Mouse (Mus musculus) A20 (cell line): ENCODE measurements around the gene Midn.

Experiments used
- DNase-seq: peaks from one replicate; pipeline ENCODE4 v3.0.0-alpha.2; 2011; ENCODE audit warnings: low read depth, low spot score

The Midn gene

DNA sequence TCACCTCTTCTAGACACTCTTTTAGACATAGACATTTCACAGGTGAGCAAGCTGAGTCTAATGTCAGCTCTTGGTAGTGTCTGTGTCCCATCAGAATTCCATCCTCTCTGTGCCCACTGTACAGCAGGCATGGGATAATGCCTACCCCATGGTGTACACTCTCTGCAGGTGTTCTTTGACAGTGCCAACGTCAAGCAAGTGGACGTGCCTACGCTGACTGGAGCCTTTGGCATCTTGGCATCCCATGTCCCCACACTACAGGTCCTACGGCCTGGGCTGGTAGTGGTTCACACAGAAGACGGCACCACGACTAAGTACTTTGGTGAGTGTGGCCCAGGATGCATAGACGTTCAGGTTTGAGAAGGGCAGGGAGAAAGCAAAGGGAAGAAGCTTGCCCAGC is 4.4 kb upstream of the Midn start:
- DNase-seq, result no peak

DNA sequence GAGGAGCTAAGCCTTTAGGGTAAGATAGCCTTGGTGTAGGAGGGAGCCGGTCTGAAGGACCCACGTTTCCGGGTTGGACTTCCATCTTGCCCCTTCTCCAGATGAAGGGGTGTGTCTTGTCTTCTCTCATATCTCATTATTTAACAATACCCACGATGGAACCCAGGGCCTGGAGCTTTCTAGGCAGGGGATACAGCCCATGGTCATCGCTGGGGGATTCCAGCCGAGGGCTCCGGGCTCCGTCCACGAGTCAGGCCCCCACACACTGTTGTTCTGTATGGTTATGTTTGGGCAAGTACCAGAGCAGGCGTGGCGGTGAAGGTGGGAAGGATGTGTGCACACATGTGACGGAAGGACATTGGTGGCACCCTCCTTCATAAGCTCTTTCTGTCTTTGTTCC is 3.9 kb upstream of the Midn start:
- DNase-seq, result no peak

DNA sequence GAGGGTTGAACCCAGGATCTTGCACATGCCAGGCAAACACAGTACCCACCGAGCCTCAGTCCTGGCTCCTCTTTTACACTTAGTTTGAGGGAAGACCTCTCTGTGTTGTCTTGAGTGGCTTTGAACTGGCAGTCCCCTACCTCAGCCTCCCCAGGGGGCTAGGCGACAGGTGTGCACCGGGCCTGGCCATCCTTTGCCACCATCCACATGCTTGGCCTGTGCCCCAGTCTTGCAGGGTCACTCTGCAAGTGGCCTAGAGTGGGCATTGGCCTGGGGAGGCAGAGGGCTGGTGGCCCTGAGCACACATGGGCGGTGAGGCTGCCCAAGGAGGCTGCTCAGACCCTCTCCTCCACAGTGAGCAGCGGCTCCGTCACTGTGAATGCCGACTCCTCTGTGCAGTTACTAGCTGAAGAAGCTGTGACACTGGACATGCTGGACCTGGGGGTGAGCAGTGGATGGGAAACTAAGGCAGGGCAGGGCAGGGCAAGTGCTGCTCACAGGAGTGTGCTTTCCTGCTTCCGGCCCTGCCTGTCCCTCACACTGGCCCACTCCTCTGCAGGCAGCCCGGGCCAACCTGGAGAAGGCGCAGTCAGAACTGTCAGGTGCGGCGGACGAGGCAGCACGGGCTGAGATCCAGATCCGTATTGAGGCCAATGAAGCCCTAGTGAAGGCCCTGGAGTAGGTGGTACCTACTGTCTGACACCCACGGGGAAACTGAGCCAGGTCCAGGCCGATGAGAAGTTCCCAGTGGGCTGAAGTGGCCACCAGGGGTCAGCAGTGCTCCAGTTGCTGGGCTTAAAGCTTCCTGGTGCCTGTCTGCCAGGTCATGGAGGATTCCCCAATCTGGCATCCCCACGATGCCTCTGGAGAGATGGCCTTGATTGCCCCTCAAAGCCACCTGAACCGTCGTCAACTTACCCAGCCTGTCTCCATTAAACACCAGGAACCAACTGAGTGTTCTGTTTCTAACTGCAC is 2.9 kb upstream of the Midn start:
- DNase-seq, result peak; percentile 55

GRCm38 (mm10) chr10:80145896-80146295 is 2.2 kb upstream of the Midn start:
- DNase-seq, result no peak

GRCm38 (mm10) chr10:80146568-80147011 is 1.5 kb upstream of the Midn start:
- DNase-seq, result no peak

DNA sequence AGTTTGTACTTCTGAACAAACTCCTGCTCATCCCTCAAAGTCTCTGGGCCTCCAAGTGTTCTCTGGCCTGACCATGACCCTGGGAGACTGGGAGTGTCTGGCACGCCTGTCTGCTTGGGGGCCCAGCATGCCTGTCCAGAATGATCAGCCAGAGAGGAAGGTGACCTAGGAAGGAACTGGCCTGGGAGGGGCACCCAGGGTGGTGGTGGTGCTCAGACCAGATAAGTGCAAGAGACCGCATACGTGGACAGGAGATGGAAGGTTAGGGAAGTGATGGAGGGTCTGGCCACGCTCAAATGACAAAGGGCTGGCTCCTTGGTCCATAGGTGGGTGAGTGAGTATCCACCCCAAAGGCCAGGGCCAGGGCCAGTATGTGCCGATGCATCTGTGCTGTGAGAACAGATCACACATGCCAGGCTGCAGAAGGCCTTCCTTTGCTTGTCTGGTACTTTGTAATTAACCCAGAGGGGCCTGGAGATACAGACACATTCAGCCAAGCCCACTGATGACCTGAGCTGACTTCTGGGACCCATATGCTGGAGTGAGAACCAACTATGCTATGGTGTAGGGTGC is 840 bp upstream of the Midn start:
- DNase-seq, result no peak

DNA sequence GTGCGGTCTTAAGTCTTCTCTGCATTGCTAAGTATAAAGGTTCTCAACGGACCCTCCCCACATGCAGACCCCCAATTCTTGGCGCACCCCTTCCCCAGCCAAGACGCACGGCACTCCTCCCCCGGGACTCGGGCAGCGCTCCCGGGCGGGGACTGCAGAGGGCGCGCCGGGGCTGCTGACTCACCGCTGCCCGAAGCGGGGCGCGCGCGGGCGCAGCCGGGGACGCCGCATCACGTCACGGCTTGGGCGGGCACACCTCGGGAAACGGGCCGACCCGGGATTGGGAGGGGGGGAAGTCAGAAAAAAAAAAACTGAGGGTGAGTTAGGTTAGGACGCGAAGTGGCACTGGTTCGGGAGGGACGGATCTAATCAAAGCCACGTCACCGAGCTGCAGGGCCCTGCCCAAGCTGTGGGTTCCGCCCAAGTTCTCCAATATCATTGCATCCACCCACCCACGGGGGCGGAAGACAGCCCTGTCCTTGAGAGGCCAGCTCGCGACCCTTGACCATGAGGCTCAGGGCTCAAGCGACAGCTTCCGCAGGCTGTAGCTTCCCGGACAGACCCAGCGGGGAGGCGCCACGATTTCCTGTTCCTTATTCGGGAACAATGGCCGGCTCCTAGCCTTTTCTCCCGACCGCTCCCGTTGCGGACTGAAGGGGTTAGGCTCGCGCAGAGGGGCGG is 678 bp downstream of the Midn start:
- DNase-seq, result peak; percentile 96

- DNase-seq, result peak; percentile 99
These were observed 1.5 kb downstream of the Midn start for GRCm38 (mm10) chr10:80149291-80150225.

GRCm38 (mm10) chr10:80150226-80151210 is 2.4 kb downstream of the Midn start:
- peak; percentile 95 for DNase-seq

- DNase-seq, result peak; percentile 88
These were observed 3.4 kb downstream of the Midn start for GRCm38 (mm10) chr10:80151211-80152034.

DNA sequence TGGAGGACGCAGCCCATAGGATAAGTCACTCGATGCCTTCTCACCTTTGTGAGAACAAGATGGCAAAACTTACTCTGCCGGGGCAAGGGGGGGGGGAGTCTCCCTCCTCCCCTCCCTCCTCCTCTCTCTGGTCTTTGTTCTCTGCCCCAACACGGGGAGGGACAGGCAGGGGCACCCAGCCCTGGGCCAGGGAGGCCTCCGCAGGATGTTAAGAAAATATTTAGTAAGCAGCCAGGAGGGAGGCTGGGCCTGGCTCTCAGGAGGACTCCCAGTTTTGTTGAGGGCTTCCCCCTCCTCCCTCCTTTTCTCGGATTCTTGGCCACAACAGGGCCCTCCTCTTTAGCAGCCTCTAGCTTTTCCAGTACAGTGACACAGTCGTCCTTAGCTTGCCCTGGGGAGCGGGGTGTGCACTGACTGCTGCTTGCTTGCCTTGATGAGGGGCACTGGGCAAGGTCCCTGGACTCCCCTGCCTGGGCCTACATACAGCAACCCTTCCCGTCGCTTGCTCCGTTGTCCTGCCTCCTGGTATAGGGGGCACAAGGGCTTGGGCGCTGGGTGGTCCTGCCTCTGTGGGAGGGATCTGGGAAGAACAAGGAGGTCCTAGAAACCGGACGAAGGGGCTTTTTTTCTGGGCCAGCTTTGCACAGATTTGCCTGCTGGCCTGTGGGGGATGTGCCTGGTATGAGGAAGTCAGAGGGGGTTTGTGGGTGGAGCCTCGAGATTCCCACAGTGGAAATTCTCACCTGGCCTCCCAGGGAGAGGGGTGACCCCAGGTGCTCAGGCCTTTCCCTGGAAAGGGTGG is 4.2 kb downstream of the Midn start:
- DNase-seq, result no peak

DNA sequence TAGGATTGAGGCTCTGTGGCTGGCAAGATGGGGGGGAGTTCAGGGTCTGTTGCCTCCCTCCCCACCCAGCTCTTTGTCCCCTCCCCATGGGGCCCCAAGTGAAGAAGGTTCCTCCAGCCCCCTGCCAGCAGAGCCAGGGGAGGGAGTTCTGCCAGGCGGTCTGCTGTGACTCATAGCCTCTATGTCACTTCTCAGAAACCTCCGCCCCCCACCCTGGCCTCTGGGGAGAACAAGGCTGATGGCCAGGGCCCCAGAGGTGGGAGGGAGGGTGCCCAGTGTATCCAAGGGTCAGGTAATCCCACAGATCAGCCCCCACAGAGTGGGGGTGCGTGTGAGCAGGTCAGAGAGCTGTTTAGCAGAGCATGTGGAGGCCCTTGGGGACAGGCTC is 4.8 kb downstream of the Midn start:
- peak; percentile 59 for DNase-seq

DNA sequence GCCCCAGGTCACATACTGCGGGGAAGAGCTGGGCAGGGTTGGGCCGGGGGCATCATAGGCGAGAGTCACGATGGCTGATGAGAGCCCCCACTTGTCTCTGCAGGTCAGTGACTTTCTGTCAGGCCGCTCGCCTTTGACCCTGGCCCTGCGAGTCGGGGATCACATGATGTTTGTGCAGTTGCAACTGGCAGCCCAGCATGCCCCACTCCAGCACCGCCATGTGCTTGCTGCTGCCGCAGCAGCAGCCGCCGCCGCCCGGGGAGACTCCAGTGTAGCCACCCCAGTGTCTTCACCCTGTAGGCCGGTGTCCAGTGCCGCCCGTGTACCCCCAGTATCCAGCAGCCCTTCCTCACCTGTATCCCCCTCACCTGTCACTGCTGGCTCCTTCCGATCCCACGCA is 5.6 kb downstream of the Midn start:
- no peak for DNase-seq

GRCm38 (mm10) chr10:80154384-80154783 is 6.3 kb downstream of the Midn start:
- DNase-seq, result no peak

- DNase-seq, result no peak
These were observed 7.2 kb downstream of the Midn start for GRCm38 (mm10) chr10:80155277-80155676.

DNA sequence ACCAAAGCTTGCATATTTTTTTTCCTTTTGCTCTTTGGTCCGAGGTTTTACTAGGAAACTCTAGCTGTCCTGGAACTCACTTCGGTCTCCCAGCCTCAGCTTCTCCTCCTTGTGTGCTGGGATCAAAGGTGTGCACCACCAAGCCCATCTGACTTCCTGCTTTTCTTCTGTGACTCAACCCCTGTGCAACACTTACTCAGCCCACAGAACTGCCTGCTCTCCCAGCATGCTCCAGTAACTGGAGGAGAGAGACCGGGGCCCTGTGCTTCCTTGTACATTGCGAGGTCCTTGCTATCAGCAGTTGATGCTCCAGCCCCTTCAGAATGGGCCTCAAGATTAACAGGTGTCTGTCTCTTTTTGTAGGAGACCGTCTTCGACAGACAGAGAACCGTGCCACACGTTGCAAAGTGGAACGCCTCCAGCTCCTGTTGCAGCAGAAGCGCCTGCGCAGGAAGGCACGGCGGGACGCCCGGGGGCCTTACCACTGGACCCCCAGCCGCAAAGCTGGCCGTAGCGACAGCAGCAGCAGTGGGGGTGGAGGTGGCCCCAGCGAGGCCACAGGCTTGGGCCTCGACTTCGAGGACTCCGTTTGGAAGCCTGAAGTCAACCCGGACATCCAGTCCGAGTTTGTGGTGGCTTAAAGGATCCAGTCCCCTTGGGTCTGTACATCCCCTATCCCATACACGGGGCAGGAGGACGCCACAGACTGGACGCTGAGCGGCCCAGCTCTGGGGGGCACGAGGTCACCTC is 8.1 kb downstream of the Midn start:
- DNase-seq, result no peak

- DNase-seq, result no peak
These were observed 8.6 kb downstream of the Midn start for GRCm38 (mm10) chr10:80156752-80157053.
